Mouse (Mus musculus) heart, adult 18-20 months (tissue): ENCODE data around the gene Marcks. TPM values are rescaled to one million over a fixed set of nuclear protein-coding genes. Genes with fewer than 3 reads are reported as not detected.

Experiments
- DNase-seq, 2 experiments: peaks; one replicate each; pipeline ENCODE4 v3.0.0; 2021 to 2022; ENCODE audit warnings: mixed read lengths in 1 of 2
- long read RNA-seq, 2 experiments: library from polyadenylated mRNA; stranded (forward); transcript quantifications; one replicate each; pipeline ENCODE4 v2.0.0; 2021
- total RNA-seq, 2 experiments: library from RNA; stranded (reverse); gene quantifications; 2 replicates each; pipeline ENCODE4 v1.2.3; 2021

The Marcks gene
- total RNA-seq: 10 to 100 TPM; 31.1 to 31.3 TPM
- long read RNA-seq, experiment 1, full-length matches to known transcripts: 34 of 53 reads
- long read RNA-seq, experiment 1, partial matches to known transcripts: 0 of 53 reads
- long read RNA-seq, experiment 1, other reads (novel, unspliced or antisense): 19 of 53 reads
- long read RNA-seq, experiment 2, full-length matches to known transcripts: 5 of 12 reads
- long read RNA-seq, experiment 2, partial matches to known transcripts: 0 of 12 reads
- long read RNA-seq, experiment 2, other reads (novel, unspliced or antisense): 7 of 12 reads

- peak; percentile 89 to 92 for DNase-seq
These were observed at the start of gene Marcks for GRCm38 (mm10) chr10:37138778-37139442. Gene Marcks (minus strand): TSS chr10:37138920.

- no peak for DNase-seq
These were observed 38.4 kb upstream of the Marcks start for GRCm38 (mm10) chr10:37177071-37177470.

- DNase-seq: no peak
These were observed 33.8 kb upstream of the Marcks start for GRCm38 (mm10) chr10:37172416-37172950.

GRCm38 (mm10) chr10:37171711-37172415 is 33.1 kb upstream of the Marcks start:
- DNase-seq: no peak

- DNase-seq: peak; percentile 22
These were observed 32.2 kb upstream of the Marcks start for GRCm38 (mm10) chr10:37170878-37171277.

- peak; percentile 69 to 81 for DNase-seq
These were observed 31.7 kb upstream of the Marcks start for GRCm38 (mm10) chr10:37170466-37170865.

GRCm38 (mm10) chr10:37167527-37167926 is 28.8 kb upstream of the Marcks start:
- no peak for DNase-seq

GRCm38 (mm10) chr10:37159731-37160130 is 21.0 kb upstream of the Marcks start:
- peak in 1 of 2 experiments; percentile 8 for DNase-seq

GRCm38 (mm10) chr10:37157156-37157555 is 18.4 kb upstream of the Marcks start:
- DNase-seq: no peak

GRCm38 (mm10) chr10:37155131-37155530 is 16.4 kb upstream of the Marcks start:
- DNase-seq: no peak

GRCm38 (mm10) chr10:37151539-37152271 is 13.0 kb upstream of the Marcks start:
- DNase-seq: no peak

GRCm38 (mm10) chr10:37148016-37148415 is 9.3 kb upstream of the Marcks start:
- no peak for DNase-seq

- no peak for DNase-seq
These were observed 6.7 kb upstream of the Marcks start for GRCm38 (mm10) chr10:37145456-37145855.

- DNase-seq: peak; percentile 4 to 29
These were observed 2.9 kb upstream of the Marcks start for GRCm38 (mm10) chr10:37141621-37142020.

GRCm38 (mm10) chr10:37140736-37141451 is 2.2 kb upstream of the Marcks start:
- DNase-seq: peak; percentile 90 to 96

GRCm38 (mm10) chr10:37140166-37140735 is 1.5 kb upstream of the Marcks start:
- DNase-seq: peak in 1 of 2 experiments; percentile 82

- peak; percentile 36 to 76 for DNase-seq
These were observed 884 bp upstream of the Marcks start for GRCm38 (mm10) chr10:37139443-37140165.

GRCm38 (mm10) chr10:37138311-37138731 is 399 bp downstream of the Marcks start:
- peak in 1 of 2 experiments; percentile 70 for DNase-seq

- DNase-seq: peak; percentile 60 to 78
These were observed 999 bp downstream of the Marcks start for GRCm38 (mm10) chr10:37137531-37138310.
